Mouse (Mus musculus) MEL (cell line): Measurements from ENCODE around the gene Pde4dip. TPM values are rescaled to one million over a fixed set of nuclear protein-coding genes. Genes with fewer than 3 reads are reported as not detected.

Source experiments
- DNase-seq: peaks from one replicate; pipeline ENCODE4 v3.0.0; 2011; ENCODE audit warnings: low read depth, low spot score
- H3K27ac ChIP-seq: 2 replicates; pipeline ENCODE4 v1.5.1; 2012; ENCODE audit warnings: low read depth, mild to moderate bottlenecking, control low read depth, low read length, moderate library complexity; ENCODE audit not compliant: control insufficient read depth
- H3K27me3 ChIP-seq, 2 experiments: fragments of 150-350 bp in 1 of 2; sonication (generic) in 1 of 2; 2 replicates each; pipeline ENCODE4 v1.6.1; 2012; ENCODE audit warnings: low read length in 2 of 2, mild to moderate bottlenecking in 2 of 2, improper control_type of control experiment in 1 of 2, moderate library complexity in 1 of 2; ENCODE audit not compliant: insufficient read depth in 2 of 2, control insufficient read depth in 1 of 2
- H3K36me3 ChIP-seq, 2 experiments: 2 replicates each; pipeline ENCODE4 v1.6.1; 2012 to 2014; ENCODE audit warnings: low read length in 2 of 2, improper control_type of control experiment in 1 of 2, inconsistent platforms in 1 of 2, mild to moderate bottlenecking in 1 of 2; ENCODE audit not compliant: insufficient read depth in 2 of 2, control insufficient read depth in 1 of 2
- H3K4me1 ChIP-seq, 2 experiments: fragments of 150-350 bp in 1 of 2; sonication (generic) in 1 of 2; 2 replicates each; pipeline ENCODE4 v1.6.1; 2012; ENCODE audit warnings: low read length in 2 of 2, improper control_type of control experiment in 1 of 2, mild to moderate bottlenecking in 1 of 2; ENCODE audit not compliant: insufficient read depth in 2 of 2, control insufficient read depth in 1 of 2
- H3K4me3 ChIP-seq, 2 experiments: fragments of 150-350 bp in 1 of 2; sonication (generic) in 1 of 2; 2 replicates each; pipeline ENCODE4 v1.5.1; 2012; ENCODE audit warnings: low read depth in 2 of 2, low read length in 2 of 2, mild to moderate bottlenecking in 2 of 2, moderate library complexity in 2 of 2, control low read depth in 1 of 2, improper control_type of control experiment in 1 of 2; ENCODE audit not compliant: control insufficient read depth in 1 of 2, insufficient read depth in 1 of 2
- H3K79me2 ChIP-seq: 2 replicates; pipeline ENCODE4 v1.6.1; 2012; ENCODE audit warnings: mild to moderate bottlenecking, low read length, moderate library complexity; ENCODE audit not compliant: control insufficient read depth, poor library complexity, insufficient read depth
- H3K9ac ChIP-seq: 2 replicates; pipeline ENCODE4 v1.6.1; 2012; ENCODE audit warnings: low read depth, mild to moderate bottlenecking, control low read depth, low read length, moderate library complexity; ENCODE audit not compliant: control insufficient read depth, poor library complexity, severe bottlenecking
- H3K9me3 ChIP-seq: fragments of 150-350 bp; sonication (generic); replicated peaks from 2 replicates; pipeline ENCODE4 v1.6.1; 2012; ENCODE audit warnings: mild to moderate bottlenecking, low read length, improper control_type of control experiment, moderate library complexity; ENCODE audit not compliant: insufficient read depth
- BHLHE40 ChIP-seq: IDR thresholded peaks from 2 replicates; pipeline ENCODE4 v1.6.1; 2012; ENCODE audit warnings: low read depth, mild to moderate bottlenecking, inconsistent platforms, low read length, improper control_type of control experiment, borderline replicate concordance
- CTCF ChIP-seq, 3 experiments: IDR thresholded peaks in 2 of 3; conservative IDR thresholded peaks in 1 of 3; 2 replicates each; pipeline ENCODE4 v1.5.1; 2011 to 2012; ENCODE audit warnings: low read length in 3 of 3, low read depth in 2 of 3, mild to moderate bottlenecking in 2 of 3, improper control_type of control experiment in 1 of 3, inconsistent platforms in 1 of 3, mixed read lengths in 1 of 3, moderate library complexity in 1 of 3; ENCODE audit not compliant: control insufficient read depth in 1 of 3, insufficient read depth in 1 of 3, poor library complexity in 1 of 3, severe bottlenecking in 1 of 3
- ELF1 ChIP-seq: IDR thresholded peaks from 2 replicates; pipeline ENCODE4 v1.6.1; 2014; ENCODE audit warnings: low read depth, mild to moderate bottlenecking, inconsistent platforms, low read length, improper control_type of control experiment, moderate library complexity
- EP300 ChIP-seq, 2 experiments: IDR thresholded peaks; 2 replicates each; pipeline ENCODE4 v1.6.1; 2011; ENCODE audit warnings: improper control_type of control experiment in 2 of 2, low read length in 2 of 2, low read depth in 1 of 2, mild to moderate bottlenecking in 1 of 2
- ETS1 ChIP-seq: IDR thresholded peaks from 2 replicates; pipeline ENCODE4 v1.6.1; 2012; ENCODE audit warnings: low read depth, mild to moderate bottlenecking, inconsistent platforms, low read length, improper control_type of control experiment, moderate library complexity
- GABPA ChIP-seq: IDR thresholded peaks from 2 replicates; pipeline ENCODE4 v1.6.1; 2012; ENCODE audit warnings: low read depth, mild to moderate bottlenecking, inconsistent platforms, low read length, improper control_type of control experiment, moderate library complexity
- GATA1 ChIP-seq: IDR thresholded peaks from 2 replicates; pipeline ENCODE4 v1.6.1; 2011; ENCODE audit warnings: low read depth, low read length, improper control_type of control experiment
- JUND ChIP-seq: IDR thresholded peaks from 2 replicates; pipeline ENCODE4 v1.6.1; 2011; ENCODE audit warnings: low read depth, mild to moderate bottlenecking, improper control_type of control experiment, low read length
- KAT2A ChIP-seq: conservative IDR thresholded peaks from 2 replicates; pipeline ENCODE4 v1.6.1; 2012; ENCODE audit warnings: low read depth, low read length, improper control_type of control experiment, inconsistent platforms
- MAFK ChIP-seq: IDR thresholded peaks from 2 replicates; pipeline ENCODE4 v1.6.1; 2011; ENCODE audit warnings: low read depth, mild to moderate bottlenecking, low read length, improper control_type of control experiment, borderline replicate concordance
- MAZ ChIP-seq: IDR thresholded peaks from 2 replicates; pipeline ENCODE4 v1.6.1; 2012; ENCODE audit warnings: low read depth, mild to moderate bottlenecking, inconsistent platforms, low read length, improper control_type of control experiment
- MEF2A ChIP-seq: IDR thresholded peaks from 2 replicates; pipeline ENCODE4 v1.6.1; 2014; ENCODE audit warnings: low read depth, mild to moderate bottlenecking, inconsistent platforms, low read length, improper control_type of control experiment; ENCODE audit not compliant: poor library complexity, insufficient replicate concordance, severe bottlenecking; ENCODE audit errors: extremely low read depth
- MXI1 ChIP-seq: IDR thresholded peaks from 2 replicates; pipeline ENCODE4 v1.6.1; 2011; ENCODE audit warnings: mild to moderate bottlenecking, low read depth, low read length, improper control_type of control experiment
- MYC ChIP-seq: IDR thresholded peaks from 2 replicates; pipeline ENCODE4 v1.6.1; 2011; ENCODE audit warnings: low read depth, mild to moderate bottlenecking, low read length, improper control_type of control experiment, moderate library complexity
- NELFE ChIP-seq: IDR thresholded peaks from 2 replicates; pipeline ENCODE4 v1.6.1; 2011; ENCODE audit warnings: low read depth, low read length, improper control_type of control experiment
- POLR2A ChIP-seq, 2 experiments: IDR thresholded peaks; 2 replicates each; pipeline ENCODE4 v1.6.1; 2011 to 2012; ENCODE audit warnings: low read length in 2 of 2, mild to moderate bottlenecking in 2 of 2, control low read depth in 1 of 2, improper control_type of control experiment in 1 of 2, low read depth in 1 of 2, moderate library complexity in 1 of 2; ENCODE audit not compliant: control insufficient read depth in 1 of 2, insufficient read depth in 1 of 2, poor library complexity in 1 of 2
- RAD21 ChIP-seq: IDR thresholded peaks from 2 replicates; pipeline ENCODE4 v1.6.1; 2011; ENCODE audit warnings: mild to moderate bottlenecking, low read depth, low read length, improper control_type of control experiment
- RCOR1 ChIP-seq: IDR thresholded peaks from 2 replicates; pipeline ENCODE4 v1.6.1; 2012; ENCODE audit warnings: low read depth, mild to moderate bottlenecking, inconsistent platforms, low read length, improper control_type of control experiment
- SMC3 ChIP-seq: IDR thresholded peaks from 2 replicates; pipeline ENCODE4 v1.6.1; 2011; ENCODE audit warnings: low read depth, low read length, improper control_type of control experiment
- USF1 ChIP-seq: IDR thresholded peaks from 2 replicates; pipeline ENCODE4 v1.6.1; 2014; ENCODE audit warnings: low read depth, mild to moderate bottlenecking, inconsistent platforms, low read length, improper control_type of control experiment, moderate library complexity
- ZC3H11A ChIP-seq: IDR thresholded peaks from 2 replicates; pipeline ENCODE4 v1.6.1; 2012; ENCODE audit warnings: low read depth, mild to moderate bottlenecking, inconsistent platforms, low read length, improper control_type of control experiment
- ZMIZ1 ChIP-seq: IDR thresholded peaks from 2 replicates; pipeline ENCODE4 v1.6.1; 2012; ENCODE audit warnings: low read depth, mild to moderate bottlenecking, inconsistent platforms, low read length, improper control_type of control experiment, moderate library complexity
- polyA plus RNA-seq, 2 experiments: library from polyadenylated mRNA; stranded (reverse) in 1 of 2; unstranded in 1 of 2; fragments of >175 nt in 1 of 2; fragments of >200 nt in 1 of 2; gene quantifications; 2 replicates each; pipeline versions ENCODE4 v1.2.1 to v1.2.4; 2012; ENCODE audit warnings: low replicate concordance in 2 of 2, low read depth in 1 of 2; ENCODE audit not compliant: insufficient read length in 2 of 2, insufficient read depth in 1 of 2, missing spikeins in 1 of 2
- total RNA-seq: library from RNA; depleted of rRNA; stranded (reverse); fragments of 300-350 nt; gene quantifications from 2 replicates; pipeline ENCODE4 v1.2.3, GENCODE M21; 2012

Pde4dip gene
- total and polyA plus RNA-seq, 3 experiments: 47.6 to 52.4 TPM; not detected in 1

GRCm38 (mm10) chr3:97755411-97755810 lies 133.1 kb downstream of the Pde4dip start:
- Histone ChIP-seq H3K27ac (no peak overlapping the region), H3K36me3 (peaks cover 0 to 14% of the 10 kb centered on the region in 2 experiments; a peak in 2 of 4 replicates), H3K79me2 (no peaks in the 10 kb centered on the region), H3K9me3 (no peaks in the 10 kb centered on the region), H3K27me3 (no peaks in the 10 kb centered on the region), H3K4me1 (no peaks in the 10 kb centered on the region), H3K9ac (no peak overlapping the region), H3K4me3 (no peak overlapping the region)
- no peak for DNase-seq
- TF ChIP-seq CTCF (IDR thresholded peaks at IDR 0.05 in 2 of 3, conservative IDR thresholded peaks at IDR 0.05 in 1 of 3; ENCODE audit: control insufficient read depth in 1 of 3, insufficient read depth in 1 of 3, low read depth in 2 of 3, low read length in 3 of 3, poor library complexity in 1 of 3, severe bottlenecking in 1 of 3) (no peak), USF1 (no peak), MYC (no peak), NELFE (no peak), ZMIZ1 (no peak), SMC3 (no peak), BHLHE40 (no peak)

GRCm38 (mm10) chr3:97752901-97753300 lies 135.6 kb downstream of the Pde4dip start:
- TF ChIP-seq MYC (no peak), POLR2A (IDR thresholded peaks at IDR 0.05; ENCODE audit: control insufficient read depth in 1 of 2, insufficient read depth in 1 of 2, low read depth in 1 of 2, low read length in 2 of 2, poor library complexity in 1 of 2) (no peak), EP300 (IDR thresholded peaks at IDR 0.05; ENCODE audit: low read depth in 1 of 2, low read length in 2 of 2) (no peak), GATA1 (no peak), RAD21 (no peak), MAZ (no peak), USF1 (no peak)
- Histone ChIP-seq H3K27me3 (no peaks in the 10 kb centered on the region), H3K4me3 (no peak overlapping the region), H3K27ac (no peak overlapping the region), H3K36me3 (peaks cover 0 to 14% of the 10 kb centered on the region in 2 experiments; a peak in 2 of 4 replicates), H3K9ac (no peak overlapping the region), H3K4me1 (no peaks in the 10 kb centered on the region), H3K79me2 (no peaks in the 10 kb centered on the region), H3K9me3 (no peaks in the 10 kb centered on the region)
- no peak for DNase-seq

DNA sequence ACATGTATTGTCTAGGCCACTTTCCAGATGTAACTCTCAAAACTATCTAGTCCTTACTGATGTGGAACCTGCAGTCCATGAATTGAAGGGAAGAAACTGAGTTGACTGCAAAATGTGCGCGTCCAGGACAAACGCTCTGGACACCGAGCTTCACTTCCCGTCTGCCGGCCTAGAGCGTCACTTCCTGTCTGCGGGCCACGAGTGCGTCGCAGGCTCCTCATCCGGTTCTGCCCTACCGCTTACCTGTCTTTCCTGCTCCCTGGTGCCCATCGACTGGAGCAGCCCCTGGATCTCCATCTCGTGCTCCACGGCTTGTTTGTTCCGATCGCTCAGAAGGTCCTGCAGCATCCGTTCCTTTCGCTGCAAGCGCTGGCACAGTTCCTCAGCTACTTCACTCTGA lies 136.9 kb downstream of the Pde4dip start:
- no peak overlapping the region for H3K4me3 ChIP-seq
- H3K27ac ChIP-seq: no peak overlapping the region
- no peak for DNase-seq
- H3K27me3 ChIP-seq: no peaks in the 10 kb centered on the region
- H3K9ac ChIP-seq: no peak overlapping the region
- H3K79me2 ChIP-seq: no peaks in the 10 kb centered on the region
- no peaks in the 10 kb centered on the region for H3K4me1 ChIP-seq
- H3K36me3 ChIP-seq: peaks cover 0 to 12% of the 10 kb centered on the region in 2 experiments; a peak in 2 of 4 replicates
- H3K9me3 ChIP-seq: no peaks in the 10 kb centered on the region
- TF ChIP-seq ETS1 (no peak), MXI1 (no peak), MAFK (no peak), RCOR1 (no peak), MEF2A (no peak), ZC3H11A (no peak), GATA1 (no peak), GABPA (no peak), RAD21 (no peak), ELF1 (no peak), EP300 (IDR thresholded peaks at IDR 0.05; ENCODE audit: low read depth in 1 of 2, low read length in 2 of 2) (no peak), JUND (no peak), KAT2A (no peak)
